Mouse (Mus musculus) left cerebral cortex, adult 18-20 months (tissue): ENCODE measurements at regions not wholly inside any gene's neighbourhood (a gene's known extent, or its start where the extent isn't known, plus 50 kb on each side); places are given as distances from the start of the nearest gene placed in this dataset.

Experiments
- DNase-seq, 2 experiments: peaks; one replicate each; pipeline ENCODE4 v3.0.0; 2021 to 2022; ENCODE audit warnings: low spot score in 2 of 2, mixed read lengths in 1 of 2

- DNase-seq, result no peak
Observed at GRCm38 (mm10) chr10:101269371-101269770, 411.9 kb upstream of the Mgat4c start.

- no peak for DNase-seq
Observed at GRCm38 (mm10) chr10:101271459-101272299, 409.6 kb upstream of the Mgat4c start.

- DNase-seq, result no peak
Observed at GRCm38 (mm10) chr10:101288082-101288481, 393.2 kb upstream of the Mgat4c start.

GRCm38 (mm10) chr10:101302138-101302780 is 379.0 kb upstream of the Mgat4c start:
- no peak for DNase-seq

- DNase-seq, result no peak
Observed at GRCm38 (mm10) chr10:101304075-101304474, 377.2 kb upstream of the Mgat4c start.

- DNase-seq, result no peak
Observed at GRCm38 (mm10) chr10:101316659-101317338, 364.5 kb upstream of the Mgat4c start.

- DNase-seq, result no peak
Observed at GRCm38 (mm10) chr10:101321080-101321717, 360.1 kb upstream of the Mgat4c start.

- no peak for DNase-seq
Observed at GRCm38 (mm10) chr10:101324537-101324936, 356.8 kb upstream of the Mgat4c start.

- DNase-seq, result no peak
Observed at GRCm38 (mm10) chr10:101328545-101328944, 352.7 kb upstream of the Mgat4c start.

GRCm38 (mm10) chr10:101330109-101330508 is 351.2 kb upstream of the Mgat4c start:
- DNase-seq, result no peak

GRCm38 (mm10) chr10:101335136-101335535 is 346.2 kb upstream of the Mgat4c start:
- no peak for DNase-seq

- no peak for DNase-seq
Observed at GRCm38 (mm10) chr10:101339565-101339964, 341.7 kb upstream of the Mgat4c start.

- peak in 1 of 2 experiments; percentile 3 for DNase-seq
Observed at GRCm38 (mm10) chr10:101350198-101350897, 330.9 kb upstream of the Mgat4c start.

- DNase-seq, result peak in 1 of 2 experiments; percentile 3
Observed at GRCm38 (mm10) chr10:101373850-101374581, 307.3 kb upstream of the Mgat4c start.

- no peak for DNase-seq
Observed at GRCm38 (mm10) chr10:101393416-101393815, 287.9 kb upstream of the Mgat4c start.

GRCm38 (mm10) chr10:101399206-101399605 is 282.1 kb upstream of the Mgat4c start:
- DNase-seq, result no peak

- no peak for DNase-seq
Observed at GRCm38 (mm10) chr10:101415262-101415661, 266.0 kb upstream of the Mgat4c start.

GRCm38 (mm10) chr10:101422562-101422961 is 258.7 kb upstream of the Mgat4c start:
- no peak for DNase-seq
